Comparison of ENCODE assay signal across 14 mouse cellular contexts in genomic region chr14:53454001-53454400, GRCm38 (mm10).
"Had no signal": no experiment of that assay in that cellular context is flagged by ENCODE, and none has a peak within 500 bp of the region (broad histone marks: within the 10 kb centered on the region; RNA-seq: fewer than 3 reads in every experiment).

No protein-coding gene starts in this region.

- H3K9ac ChIP-seq: limb, embryonic 12.5 days; liver, embryonic 14.5 days; midbrain, embryonic 15.5 days; neural tube, embryonic 13.5 days; stomach, embryonic 15.5 days had no signal

- H3K4me2 ChIP-seq: limb, embryonic 12.5 days; midbrain, embryonic 11.5 days; midbrain, embryonic 15.5 days; neural tube, embryonic 13.5 days; stomach, embryonic 15.5 days had no signal

- H3K9me3 ChIP-seq: limb, embryonic 12.5 days; megakaryocyte, embryonic 14.5 days; midbrain, embryonic 15.5 days; neural tube, embryonic 13.5 days; stomach, embryonic 15.5 days had no signal

- ATAC-seq: midbrain, embryonic 15.5 days had no signal

- H3K4me3 ChIP-seq: limb, embryonic 12.5 days; megakaryocyte, embryonic 14.5 days; midbrain, embryonic 15.5 days; neural tube, embryonic 13.5 days; stomach, embryonic 15.5 days had no signal

- H3K27ac ChIP-seq: limb, embryonic 12.5 days; liver, embryonic 14.5 days; midbrain, embryonic 15.5 days; neural tube, embryonic 13.5 days; stomach, embryonic 15.5 days had no signal

- H3K4me1 ChIP-seq: limb, embryonic 12.5 days; megakaryocyte, embryonic 14.5 days; midbrain, embryonic 15.5 days; neural tube, embryonic 13.5 days; stomach, embryonic 15.5 days had no signal

- DNase-seq: kidney, adult 8-10 months; kidney, postnatal 36 days; liver; lung, adult 2 months; lung, postnatal 10 days; lung, postnatal 4 days; right cerebral cortex, postnatal 14 days had no signal

- H3K27me3 ChIP-seq: limb, embryonic 12.5 days; megakaryocyte, embryonic 14.5 days; midbrain, embryonic 15.5 days; neural tube, embryonic 13.5 days; stomach, embryonic 15.5 days had no signal

- H3K36me3 ChIP-seq: limb, embryonic 12.5 days; midbrain, embryonic 15.5 days; neural tube, embryonic 13.5 days; stomach, embryonic 15.5 days had no signal
